Mouse (Mus musculus) cerebellum, adult 9-10 months (tissue): ENCODE results near the gene Nt5c2.
A peak's percentile ranks its signal among the peaks of the same experiment; 100 is the strongest.

Experiments
- DNase-seq: peaks from one replicate; pipeline ENCODE4 v3.0.0; 2022

Nt5c2 gene

DNA sequence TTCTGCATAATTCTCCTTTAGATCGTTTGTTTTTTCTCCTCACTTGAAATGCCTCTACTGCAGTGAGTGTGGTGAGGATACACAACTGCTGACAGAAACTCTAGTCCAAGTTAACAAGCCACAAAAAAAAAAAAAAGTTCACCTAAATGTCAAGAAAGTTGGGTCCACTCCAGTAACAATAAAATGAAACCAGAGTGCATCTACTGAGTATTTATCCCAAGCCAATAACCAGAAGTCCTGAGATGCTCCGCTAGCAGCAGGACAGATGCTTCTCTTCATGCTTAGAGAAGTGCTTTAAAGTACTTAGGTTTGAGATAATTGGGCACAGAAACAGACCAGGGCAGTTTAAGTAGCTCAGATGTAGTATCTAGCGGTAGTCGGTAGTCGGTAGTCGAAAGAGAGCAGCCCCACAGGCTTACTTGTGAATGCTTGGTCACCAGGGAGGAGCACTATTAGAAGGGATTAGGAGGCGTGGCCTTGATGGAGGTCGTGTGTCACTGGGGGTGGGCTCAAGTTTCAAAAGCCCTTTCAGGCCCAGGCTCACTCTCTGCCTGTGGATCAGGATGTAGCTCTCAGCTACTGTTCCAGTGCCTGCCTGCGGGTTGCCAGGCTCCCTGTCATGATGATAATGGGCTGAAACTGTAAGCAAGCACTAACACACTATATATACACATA lies 99.4 kb downstream of the Nt5c2 start:
- DNase-seq = no peak

DNA sequence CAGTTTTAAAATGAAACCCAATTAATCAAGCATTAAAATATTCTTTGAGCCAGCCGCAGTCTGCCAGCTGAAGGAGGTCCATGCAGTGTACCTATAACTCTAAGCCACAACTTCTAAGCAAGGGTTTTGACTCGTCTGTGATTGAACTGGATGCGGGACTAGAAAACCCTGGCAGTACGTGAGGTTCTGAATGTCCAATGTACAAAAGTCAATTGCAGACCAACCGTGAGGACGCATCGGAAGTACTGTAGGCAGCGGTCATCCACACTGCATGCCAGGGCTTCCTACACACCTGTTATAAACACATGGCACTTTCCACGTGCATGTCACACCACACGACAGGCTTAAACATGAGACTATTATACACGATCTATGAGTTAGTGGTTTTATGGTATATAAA lies 101.3 kb downstream of the Nt5c2 start:
- no peak for DNase-seq

DNA sequence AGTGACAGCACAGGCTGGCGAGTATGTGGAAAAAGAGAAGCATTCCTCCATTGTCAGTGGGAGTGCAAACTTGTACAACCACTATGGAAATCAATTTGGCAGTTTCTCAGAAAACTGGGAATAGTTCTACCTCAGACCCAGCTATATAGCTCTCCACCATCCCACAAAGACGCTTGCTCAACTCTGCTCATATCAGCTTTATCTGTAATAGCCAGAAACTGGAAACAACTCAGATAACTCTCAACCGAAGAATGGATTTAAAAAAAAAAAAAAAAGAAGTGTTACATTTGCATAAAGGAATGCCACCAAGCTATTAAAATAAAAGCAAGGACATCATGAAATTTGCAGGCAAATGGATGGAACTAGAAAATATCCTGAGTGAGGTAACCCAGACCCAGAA lies 103.5 kb downstream of the Nt5c2 start:
- DNase-seq = no peak

DNA sequence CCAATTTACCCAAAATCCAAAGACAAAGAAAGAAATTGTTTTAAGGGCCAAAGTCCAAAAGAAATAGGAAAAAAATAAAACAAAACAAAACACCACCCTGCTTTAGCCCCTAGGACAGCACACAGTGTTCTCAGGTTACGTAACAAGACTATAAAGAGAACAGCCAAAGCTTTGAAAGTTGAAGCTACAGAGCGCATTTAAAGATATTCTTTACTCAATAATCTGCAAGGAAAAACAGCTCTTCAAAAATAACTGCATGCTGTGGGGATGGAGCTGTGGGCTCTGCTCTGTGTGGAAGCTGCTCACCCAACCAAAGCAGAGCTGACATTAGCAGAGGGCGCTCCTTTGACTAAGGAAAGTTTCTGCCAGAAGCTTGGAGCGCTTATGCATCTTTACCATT lies 106.0 kb downstream of the Nt5c2 start:
- peak; percentile 38 for DNase-seq

DNA sequence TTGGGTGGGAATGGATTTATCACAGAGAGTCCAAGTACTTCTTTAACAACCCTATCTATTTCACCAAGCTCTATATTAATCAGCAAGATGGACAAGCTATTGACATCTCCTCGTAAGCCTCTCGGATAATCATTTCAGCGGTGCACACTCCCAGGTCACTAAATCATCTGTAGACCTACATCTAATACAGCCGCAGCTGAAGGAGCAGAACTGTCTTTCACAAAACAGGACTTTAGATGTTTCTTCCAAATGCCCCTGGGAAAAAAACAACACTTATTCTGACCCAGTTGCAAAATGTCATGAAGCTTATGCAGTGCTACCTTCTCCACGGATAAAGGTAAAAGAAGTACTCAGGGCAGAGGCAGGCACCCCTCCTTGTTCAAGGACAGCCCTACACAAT lies 106.7 kb downstream of the Nt5c2 start:
- DNase-seq = no peak

DNA sequence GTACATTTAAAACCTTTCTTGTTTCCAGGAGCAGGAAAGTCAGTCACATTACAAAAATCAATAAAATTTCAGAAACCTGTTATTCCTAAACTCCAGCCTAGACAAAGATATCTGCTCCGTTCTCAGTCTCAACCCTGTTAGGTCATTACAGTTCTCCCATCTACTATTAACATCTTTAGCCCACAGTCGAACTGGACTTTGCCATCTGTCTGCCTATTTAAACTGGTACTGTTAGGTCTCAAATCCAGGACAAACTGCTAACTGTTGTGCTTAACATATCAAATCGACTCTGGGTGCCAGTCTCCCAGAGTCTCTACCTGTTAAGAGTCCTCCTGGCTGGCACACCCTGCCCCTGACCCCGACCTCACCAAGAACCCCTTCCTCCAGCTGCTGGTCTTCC lies 109.0 kb downstream of the Nt5c2 start:
- no peak for DNase-seq

DNA sequence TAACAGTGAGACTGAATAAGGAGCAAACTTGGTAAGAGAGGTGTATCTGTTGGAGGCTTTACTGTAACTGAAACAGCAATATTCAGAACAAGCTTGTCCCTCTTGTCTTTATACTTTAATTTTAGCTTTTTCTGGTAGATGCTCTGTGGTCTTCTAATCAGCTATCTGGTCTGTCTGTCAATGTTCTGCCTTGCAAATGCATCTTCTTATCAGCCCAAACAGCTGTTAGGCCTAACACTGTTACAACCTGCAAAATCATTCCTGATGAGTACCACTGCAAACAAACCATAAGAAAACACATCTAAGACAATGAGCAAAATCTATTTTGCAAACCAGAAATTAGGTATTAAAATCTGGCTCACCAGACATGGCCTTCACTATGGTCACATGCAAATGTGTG lies 109.6 kb downstream of the Nt5c2 start:
- no peak for DNase-seq

DNA sequence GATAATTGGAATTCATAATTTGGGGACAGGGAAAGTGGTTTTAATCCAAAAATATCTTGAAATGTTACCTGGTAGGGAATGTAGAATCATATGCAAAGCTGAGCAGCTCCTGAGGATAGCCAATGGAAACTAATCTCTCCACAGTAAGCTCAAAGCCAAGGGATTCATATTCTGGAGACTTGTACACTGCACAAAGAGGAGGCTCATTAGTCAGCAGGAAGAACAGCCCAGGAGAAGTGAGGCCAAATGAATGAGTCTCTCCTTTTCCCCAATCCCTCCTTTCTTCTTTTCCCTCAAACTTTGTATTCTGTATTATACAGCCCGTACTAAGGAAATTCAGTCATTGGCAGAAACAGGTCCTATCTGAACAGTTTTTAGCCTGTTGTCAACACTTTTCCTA lies 110.0 kb downstream of the Nt5c2 start:
- DNase-seq = no peak

DNA sequence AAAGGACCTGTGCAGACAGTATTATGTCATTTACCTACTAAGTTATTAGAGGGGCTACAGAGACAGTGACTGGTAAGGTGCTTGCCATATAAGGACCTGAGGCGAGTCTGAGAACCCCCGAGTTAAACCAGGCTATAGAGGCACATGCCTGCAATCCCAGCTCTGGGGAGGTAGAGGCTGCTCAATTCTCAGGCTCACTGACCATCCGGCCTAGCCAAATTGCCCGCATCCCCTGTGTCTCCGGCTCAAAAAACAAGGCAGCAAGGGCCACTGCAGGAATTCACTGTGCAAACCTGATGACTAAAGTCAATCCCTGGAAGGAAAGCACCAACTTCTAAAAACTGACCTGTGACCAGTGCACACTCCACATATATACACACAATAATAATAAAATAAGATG lies 111.6 kb downstream of the Nt5c2 start:
- DNase-seq = no peak

DNA sequence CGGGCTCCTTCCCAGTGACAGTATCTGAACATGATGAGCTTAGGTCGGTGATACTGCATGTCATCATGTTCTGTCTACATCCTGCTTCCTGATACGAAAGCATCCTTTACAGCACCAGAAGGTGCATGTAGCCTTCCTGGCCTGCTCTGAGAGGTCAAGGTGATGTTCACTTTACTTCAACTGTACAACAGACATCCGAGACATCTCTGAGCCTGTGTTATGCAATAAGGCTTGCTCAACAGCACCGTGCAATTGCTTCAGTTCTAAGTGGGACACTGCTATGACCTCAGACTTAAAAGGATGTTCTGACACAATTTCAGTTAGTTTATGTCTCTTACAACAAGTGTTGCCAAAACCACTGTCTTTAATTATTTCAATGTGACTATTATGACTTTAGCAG lies 113.6 kb downstream of the Nt5c2 start:
- DNase-seq = no peak

DNA sequence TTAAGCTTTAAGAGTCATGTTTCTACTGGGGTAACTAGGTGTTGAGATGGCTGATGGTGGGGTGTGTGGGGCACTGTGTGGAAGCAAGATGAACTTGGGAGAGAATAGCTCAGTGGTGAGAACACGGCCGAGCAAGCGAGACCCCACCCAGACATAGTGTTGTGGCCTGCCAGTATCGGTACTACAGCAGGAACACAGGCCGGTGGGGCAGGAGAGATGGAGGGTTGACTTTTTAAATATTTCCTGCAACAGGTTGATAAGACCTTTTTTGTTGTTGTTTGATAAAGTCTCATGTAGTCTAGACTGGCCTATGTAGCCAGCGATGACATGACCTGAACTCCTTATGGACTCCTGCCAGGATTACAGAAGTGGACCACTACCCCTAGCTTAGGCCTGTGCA lies 114.2 kb downstream of the Nt5c2 start:
- DNase-seq = no peak

DNA sequence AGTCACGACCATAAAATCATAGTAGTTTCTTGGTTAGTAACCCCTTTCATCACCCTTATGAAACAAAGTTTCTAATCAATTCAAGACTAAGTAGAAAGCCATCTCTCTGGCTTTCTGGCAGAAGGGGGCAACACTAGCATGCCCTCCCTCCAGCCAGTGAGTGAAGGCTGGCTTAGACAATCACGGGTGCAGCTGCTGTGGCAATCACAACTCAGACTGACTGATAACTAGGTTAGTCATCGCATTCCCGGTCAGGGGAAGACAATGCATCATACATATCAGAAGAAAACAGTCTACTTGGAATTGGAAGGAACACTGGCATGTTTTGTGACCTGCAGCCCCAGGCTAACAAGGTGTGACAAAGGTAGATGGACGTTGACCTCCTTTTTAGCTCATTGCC lies 115.1 kb downstream of the Nt5c2 start:
- no peak for DNase-seq

DNA sequence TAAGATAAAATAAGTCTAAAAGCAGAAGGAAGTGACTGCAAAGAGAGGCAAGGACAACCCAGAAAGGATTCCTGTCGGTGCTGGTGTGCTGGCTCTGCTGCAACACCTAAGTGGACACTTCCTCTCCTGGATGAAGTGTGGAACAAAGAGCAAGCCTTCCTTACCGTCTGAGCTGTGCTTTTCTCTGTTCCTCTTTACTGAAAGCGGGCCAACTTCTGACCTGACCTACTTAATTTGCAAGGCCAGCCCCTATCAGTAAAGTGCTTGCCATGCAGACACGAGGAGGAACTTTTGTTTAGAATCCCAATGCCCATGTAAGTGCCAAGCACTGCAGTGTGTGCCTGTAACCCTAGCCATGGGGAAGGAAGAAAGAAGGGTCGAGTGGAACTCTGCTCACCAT lies 115.6 kb downstream of the Nt5c2 start:
- peak; percentile 64 for DNase-seq

DNA sequence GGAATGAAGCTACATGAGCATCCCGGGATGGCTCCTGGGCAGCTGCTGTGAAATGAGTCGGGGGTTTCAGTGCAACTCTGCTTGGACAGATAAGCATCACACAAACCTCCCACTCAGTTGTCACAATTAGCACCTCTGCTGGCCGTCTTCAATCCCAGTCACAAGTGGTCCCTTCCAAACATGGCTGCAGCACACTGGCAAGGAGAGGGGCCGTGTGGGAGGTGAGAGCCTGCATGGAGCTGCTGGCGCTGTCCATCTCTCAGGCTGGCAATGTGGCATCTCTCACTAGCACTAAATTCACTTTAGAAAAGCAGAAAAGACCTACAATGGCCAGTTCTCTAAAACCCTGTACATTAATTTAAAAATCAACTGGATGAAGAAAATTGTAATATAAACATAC lies 116.7 kb downstream of the Nt5c2 start:
- no peak for DNase-seq

DNA sequence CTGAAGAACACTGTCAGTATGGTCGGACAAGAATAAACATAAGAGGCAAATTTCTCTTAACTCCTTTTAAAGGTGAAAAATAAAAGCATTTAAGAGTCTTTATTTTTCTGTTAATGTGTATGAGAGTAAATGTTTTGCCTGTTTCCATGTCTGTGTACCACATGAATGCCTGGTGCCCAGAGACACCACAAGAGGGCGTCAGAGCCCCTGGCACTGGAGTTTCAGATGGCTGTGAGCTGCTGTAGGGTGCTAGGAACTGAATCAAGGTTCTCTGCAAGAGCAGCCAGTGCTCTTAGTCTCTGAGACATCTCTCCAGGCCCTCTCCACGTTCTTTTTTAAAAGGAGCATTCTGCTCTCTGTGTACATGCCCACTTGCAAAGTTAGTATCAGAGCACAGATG lies 117.8 kb downstream of the Nt5c2 start:
- no peak for DNase-seq

DNA sequence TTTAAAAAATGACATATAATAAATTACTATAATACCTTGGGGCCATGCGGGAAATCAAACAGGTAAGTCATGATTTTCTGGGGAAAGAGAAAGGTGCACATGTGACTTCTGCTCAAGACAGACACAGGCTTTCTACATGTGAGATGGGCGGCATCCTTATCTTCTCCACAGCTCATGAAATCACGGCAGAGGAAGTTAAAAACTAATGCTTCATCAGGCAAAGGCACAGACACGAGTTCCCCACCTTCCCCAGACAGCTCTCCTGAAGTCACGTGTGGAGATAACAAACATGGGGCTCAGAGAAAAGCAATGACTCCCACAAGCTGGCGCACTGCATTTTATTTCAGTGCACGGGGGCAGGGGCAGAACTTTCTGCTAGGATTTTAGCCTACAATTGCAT lies 121.5 kb downstream of the Nt5c2 start:
- DNase-seq = no peak

DNA sequence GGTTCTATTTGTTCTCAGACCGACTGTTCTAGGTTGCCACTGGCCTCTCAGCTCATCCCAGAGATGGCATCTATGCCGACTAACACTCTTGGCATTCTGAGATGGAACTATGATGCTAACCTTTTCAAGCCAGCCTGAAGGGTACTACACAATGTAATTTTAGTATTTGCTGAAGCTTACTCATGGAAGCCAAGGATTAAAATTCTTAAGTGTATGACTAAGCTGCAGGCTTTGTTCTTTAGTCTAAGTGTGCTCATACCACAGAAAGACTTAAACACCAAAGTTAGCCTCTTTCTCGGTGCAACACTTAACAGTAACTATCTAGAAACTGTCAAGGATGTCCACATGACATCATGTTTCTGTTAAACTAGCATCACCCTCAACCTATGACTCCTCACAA lies 122.1 kb downstream of the Nt5c2 start:
- DNase-seq = no peak

DNA sequence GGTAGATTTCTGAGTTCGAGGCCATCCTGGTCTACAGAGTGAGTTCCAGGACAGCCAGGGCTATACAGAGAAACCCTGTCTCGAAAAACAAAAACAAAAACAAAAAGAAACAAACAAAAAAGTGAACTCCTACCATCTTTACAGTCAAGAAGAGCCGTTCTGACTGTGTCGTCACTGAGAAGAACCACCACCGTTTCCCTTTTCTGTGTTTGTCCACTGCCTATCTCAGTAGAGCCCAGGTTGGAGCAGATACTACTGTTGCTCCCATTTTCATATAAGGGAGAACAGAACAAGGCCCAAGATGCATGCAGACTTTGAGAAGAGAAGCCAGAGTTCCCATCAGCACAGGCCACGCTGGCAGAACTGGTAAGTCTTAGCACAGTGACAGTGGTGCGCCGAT lies 124.3 kb downstream of the Nt5c2 start:
- DNase-seq = no peak

DNA sequence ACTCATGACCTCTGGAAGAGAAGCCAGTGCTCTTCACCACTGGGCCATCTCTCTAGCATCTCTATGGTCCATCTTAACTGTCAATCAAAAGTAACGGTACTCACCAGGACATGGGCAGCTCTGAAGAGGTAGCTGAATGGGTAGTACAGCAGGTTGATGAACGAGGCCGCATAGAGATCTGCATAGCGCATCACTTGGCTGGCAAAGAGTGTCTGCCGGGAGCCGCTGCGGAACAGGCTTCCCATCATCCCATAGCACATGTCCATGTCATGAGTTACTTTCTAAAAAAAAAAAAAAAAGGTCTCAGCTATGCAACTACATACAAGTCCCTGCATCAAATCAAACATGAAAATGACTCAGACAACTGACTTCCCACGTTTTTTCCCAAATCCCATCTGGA lies 125.3 kb downstream of the Nt5c2 start:
- DNase-seq = no peak

DNA sequence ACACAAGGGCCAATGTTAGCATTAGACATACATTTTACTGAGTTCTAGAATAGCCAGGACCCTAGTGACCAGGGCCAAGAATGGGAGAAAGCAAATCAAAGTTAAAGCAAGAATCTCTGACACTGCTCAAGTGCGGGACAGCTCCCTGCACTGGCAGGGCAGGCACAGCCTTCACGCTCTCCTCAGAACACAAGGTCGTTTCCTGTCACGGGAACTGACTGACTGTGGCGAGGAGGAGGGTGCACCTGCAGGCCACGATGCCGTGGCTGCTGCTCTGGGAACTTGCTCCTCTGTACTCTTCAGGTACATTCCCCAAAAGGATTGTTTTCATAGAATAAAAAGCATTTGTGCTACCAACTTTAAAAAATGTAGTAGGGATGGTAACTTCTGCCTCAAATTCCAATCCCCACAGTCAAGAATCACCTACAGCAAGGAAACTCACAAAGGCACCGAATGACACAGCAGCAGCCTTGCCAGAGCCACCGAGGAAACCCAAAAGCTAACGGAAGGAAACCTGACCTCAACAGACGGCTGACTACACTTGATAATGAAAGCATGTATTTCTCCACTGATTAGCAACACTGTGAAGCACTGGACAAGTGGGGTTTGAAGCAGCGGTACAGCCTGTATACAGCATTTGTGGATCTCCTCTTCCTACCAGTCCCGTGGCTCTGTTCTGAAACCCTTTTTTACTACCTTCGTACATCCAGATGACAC lies 127.0 kb downstream of the Nt5c2 start:
- no peak for DNase-seq

DNA sequence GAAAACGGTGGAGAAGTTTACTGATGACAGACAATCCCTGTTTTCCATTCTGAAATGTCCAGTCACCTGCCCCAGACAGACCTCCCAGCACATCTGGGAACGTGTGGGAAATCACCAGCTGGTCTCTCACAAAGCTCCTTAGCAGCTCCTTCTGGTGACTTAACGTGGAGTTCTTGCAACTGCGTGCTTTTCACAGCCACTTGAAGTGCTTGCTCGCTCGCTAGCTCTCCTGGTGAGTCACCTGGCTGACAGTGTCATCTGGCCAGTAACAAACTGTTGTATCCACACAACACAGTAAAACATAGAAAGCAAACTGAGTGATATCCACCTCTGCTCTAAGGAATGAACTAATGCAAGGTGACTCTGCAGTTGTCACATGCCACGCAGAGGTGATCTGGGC lies 128.1 kb downstream of the Nt5c2 start:
- DNase-seq = no peak

DNA sequence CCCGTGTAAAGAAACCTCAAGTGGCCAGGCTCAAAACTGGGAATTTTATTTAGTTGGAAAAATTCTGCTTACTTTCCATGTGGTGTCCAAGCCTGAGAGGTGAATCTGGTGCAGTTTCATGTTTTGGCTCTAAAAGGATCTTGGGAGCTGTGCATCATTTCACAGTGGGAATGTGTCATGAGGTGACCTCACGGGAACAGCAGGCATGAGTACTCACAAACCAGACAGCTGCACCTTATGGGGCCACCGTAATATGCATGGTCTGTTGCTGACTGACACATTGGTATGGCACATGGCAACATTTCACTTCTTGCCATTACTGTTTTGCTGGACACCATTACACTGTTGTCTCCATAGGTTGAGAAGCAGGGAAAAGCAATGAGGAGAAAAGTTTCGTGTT lies 129.6 kb downstream of the Nt5c2 start:
- DNase-seq = no peak

DNA sequence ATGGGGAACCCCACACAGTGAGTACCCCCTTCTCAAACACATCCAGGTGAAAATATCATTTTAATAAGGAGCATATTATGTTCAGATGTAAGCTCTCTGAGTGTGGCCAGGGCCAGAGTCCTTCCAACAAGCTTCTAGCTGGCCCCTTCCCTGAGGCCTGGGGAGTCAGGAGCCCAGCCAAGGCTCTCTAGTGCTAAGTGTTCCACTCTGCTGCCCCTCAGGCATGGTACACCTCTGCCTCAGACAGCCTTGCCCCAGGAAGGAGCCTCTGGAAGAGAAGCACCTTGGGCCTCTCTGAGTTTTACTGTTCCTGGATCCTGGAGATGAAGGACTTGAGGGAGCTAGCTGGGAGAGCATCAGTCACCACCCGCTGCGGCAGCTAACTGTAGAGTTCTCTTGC lies 135.1 kb downstream of the Nt5c2 start:
- DNase-seq = no peak

DNA sequence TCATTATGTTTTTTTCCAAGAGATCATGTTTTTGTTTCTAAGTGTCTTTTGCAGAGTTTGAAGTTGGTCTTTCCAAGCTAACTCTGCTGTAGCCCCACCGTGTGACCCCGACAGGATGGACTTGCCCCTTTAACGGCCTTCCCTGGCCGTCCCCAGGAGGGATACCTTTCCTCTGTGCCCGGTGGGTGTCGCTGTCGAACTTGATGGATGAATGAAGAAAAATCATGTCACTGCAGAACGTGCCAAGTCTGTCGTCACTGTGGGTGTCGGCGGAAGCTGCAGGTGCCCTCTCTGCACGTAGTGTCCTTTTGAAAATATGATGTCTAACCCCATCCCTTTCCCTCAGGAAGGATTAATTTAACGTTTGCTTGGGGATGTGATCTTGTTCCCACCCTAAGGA lies 136.6 kb downstream of the Nt5c2 start:
- peak; percentile 94 for DNase-seq

DNA sequence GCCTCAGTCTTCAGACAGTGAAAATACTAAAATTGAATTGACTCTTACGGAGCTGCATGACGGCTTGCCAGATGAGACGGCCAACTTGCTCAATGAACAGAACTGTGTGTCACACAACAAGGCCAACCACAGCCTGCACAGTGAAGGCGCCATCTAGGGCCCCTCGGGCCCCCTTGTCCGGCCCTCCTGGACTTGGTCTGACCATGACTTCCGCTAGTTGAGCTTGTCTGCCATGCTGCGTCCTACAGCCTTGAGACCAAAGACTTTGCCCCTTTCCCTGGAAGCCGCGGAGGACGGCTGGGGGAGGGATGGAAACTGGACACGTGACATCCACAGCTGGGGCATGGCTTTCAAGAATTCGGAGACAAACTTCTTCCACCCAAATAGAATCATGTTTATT lies 137.1 kb downstream of the Nt5c2 start:
- no peak for DNase-seq
